Mouse (Mus musculus) liver, adult 2 months (tissue): ENCODE data around the gene Nr2f2. TPM values are rescaled to one million over a fixed set of nuclear protein-coding genes. Genes with fewer than 3 reads are reported as not detected.
A peak's percentile ranks its signal among the peaks of the same experiment; 100 is the strongest.

Experiments used
- DNase-seq: peaks from one replicate; pipeline ENCODE4 v3.0.0-alpha.2; 2011; ENCODE audit warnings: low read depth, low spot score; ENCODE audit errors: extremely low read depth
- H3K27ac ChIP-seq: fragments of 200-500 bp; replicated peaks from 2 replicates; pipeline ENCODE4 v1.5.1; 2012; ENCODE audit warnings: low read depth, mild to moderate bottlenecking, control low read depth, inconsistent platforms, low read length; ENCODE audit not compliant: insufficient read depth
- H3K27me3 ChIP-seq: fragments of 200-500 bp; 2 replicates; pipeline ENCODE4 v1.6.1; 2012; ENCODE audit warnings: mild to moderate bottlenecking, moderate library complexity, low read length, inconsistent platforms; ENCODE audit not compliant: control insufficient read depth, insufficient read depth
- H3K36me3 ChIP-seq: fragments of 200-500 bp; 2 replicates; pipeline ENCODE4 v1.6.1; 2012; ENCODE audit warnings: low read length, inconsistent platforms; ENCODE audit not compliant: control insufficient read depth, insufficient read depth
- H3K4me1 ChIP-seq: fragments of 200-500 bp; 2 replicates; pipeline ENCODE4 v1.6.1; 2011; ENCODE audit warnings: low read length; ENCODE audit not compliant: control insufficient read depth, insufficient read depth
- H3K4me3 ChIP-seq: fragments of 200-500 bp; 2 replicates; pipeline ENCODE4 v1.5.1; 2011; ENCODE audit warnings: low read depth, mild to moderate bottlenecking, control low read depth, low read length, moderate library complexity; ENCODE audit not compliant: insufficient read depth
- H3K79me2 ChIP-seq: fragments of 200-500 bp; 2 replicates; pipeline ENCODE4 v1.6.1; 2012; ENCODE audit warnings: inconsistent platforms, mild to moderate bottlenecking, low read length, moderate library complexity; ENCODE audit not compliant: control insufficient read depth, insufficient read depth
- H3K9ac ChIP-seq: fragments of 200-500 bp; 2 replicates; pipeline ENCODE4 v1.6.1; 2012; ENCODE audit warnings: low read depth, mild to moderate bottlenecking, control low read depth, inconsistent platforms, low read length
- CTCF ChIP-seq: fragments of 200-500 bp; IDR thresholded peaks from 2 replicates; pipeline ENCODE4 v1.5.1; 2011; ENCODE audit warnings: low read depth, low read length, control low read depth
- POLR2A ChIP-seq: fragments of 200-500 bp; IDR thresholded peaks from 2 replicates; pipeline ENCODE4 v1.6.1; 2011; ENCODE audit warnings: low read length, control low read depth; ENCODE audit not compliant: insufficient read depth; ENCODE audit errors: extremely low read depth
- WGBS: fragments of 180-500 bp; shearing (Covaris S2); methylation state at CpG from one replicate; pipeline ENCODE4 v1.1.7; 2018; 5-methylcytosine and 5-hydroxymethylcytosine counted together
- polyA plus RNA-seq: library from polyadenylated mRNA; depleted of rRNA; stranded (reverse); fragments of >200 nt; gene quantifications from 2 replicates; pipeline ENCODE4 v1.2.3, GENCODE M21; 2012; rRNA removed
- total RNA-seq: library from RNA; depleted of rRNA; stranded (reverse); fragments of >200 nt; gene quantifications from 2 replicates; pipeline ENCODE4 v1.2.3, GENCODE M21; 2014; rRNA removed

Gene Nr2f2
- 14.5 and 16.1 TPM in 2 replicates for total RNA-seq
- 64.2 and 84.0 TPM in 2 replicates for polyA plus RNA-seq

- Histone ChIP-seq H3K4me1 (peaks cover 4% of the 10 kb centered on the region; the same call in 1 of the 2 replicates), H3K9ac (peak within 1 kb of the TSS; percentile 53), H3K36me3 (no peaks in the 10 kb centered on the region), H3K27ac (peak within 1 kb of the TSS; percentile 44), H3K4me3 (peak within 1 kb of the TSS; percentile 56), H3K79me2 (no peaks in the 10 kb centered on the region), H3K27me3 (peaks cover 2% of the 10 kb centered on the region; the same call in 1 of the 2 replicates)
- 17% methylated on average over 16 of the region's 16 CpGs for WGBS
- DNase-seq = no peak
- TF ChIP-seq POLR2A (no peak), CTCF (no peak)
Observed at GRCm38 (mm10) chr7:70365941-70366807, at the start of gene Nr2f2. TSS of gene Nr2f2 (minus strand) at chr7:70366735.

- Histone ChIP-seq H3K4me1 (no peaks in the 10 kb centered on the region), H3K4me3 (no peak overlapping the region), H3K27me3 (no peaks in the 10 kb centered on the region), H3K9ac (no peak overlapping the region), H3K79me2 (no peaks in the 10 kb centered on the region), H3K36me3 (no peaks in the 10 kb centered on the region), H3K27ac (no peak overlapping the region)
- no peak for TF ChIP-seq CTCF
- no peak for TF ChIP-seq POLR2A
- no peak for DNase-seq
- whole genome bisulfite sequencing = 91% methylated on average over 4 of the region's 4 CpGs
Observed at GRCm38 (mm10) chr7:70414461-70414860, 47.9 kb upstream of the Nr2f2 start.

- Histone ChIP-seq H3K27me3 (no peaks in the 10 kb centered on the region), H3K36me3 (no peaks in the 10 kb centered on the region), H3K27ac (no peak overlapping the region), H3K4me3 (no peak overlapping the region), H3K9ac (no peak overlapping the region), H3K4me1 (no peaks in the 10 kb centered on the region), H3K79me2 (no peaks in the 10 kb centered on the region)
- TF ChIP-seq CTCF (no peak), POLR2A (no peak)
- 87% methylated on average over 4 of the region's 4 CpGs for WGBS
- DNase-seq = no peak
Observed at GRCm38 (mm10) chr7:70413646-70414045, 47.1 kb upstream of the Nr2f2 start.

- Histone ChIP-seq H3K27ac (no peak overlapping the region), H3K79me2 (no peaks in the 10 kb centered on the region), H3K27me3 (no peaks in the 10 kb centered on the region), H3K36me3 (no peaks in the 10 kb centered on the region), H3K4me1 (no peaks in the 10 kb centered on the region), H3K4me3 (no peak overlapping the region), H3K9ac (no peak overlapping the region)
- TF ChIP-seq POLR2A (no peak), CTCF (no peak)
- DNase-seq = no peak
- WGBS = 93% methylated on average over 7 of the region's 7 CpGs
Observed at GRCm38 (mm10) chr7:70412900-70413299, 46.4 kb upstream of the Nr2f2 start.

GRCm38 (mm10) chr7:70410350-70410749 lies 43.8 kb upstream of the Nr2f2 start:
- H3K9ac ChIP-seq = no peak overlapping the region
- no peak overlapping the region for H3K27ac ChIP-seq
- H3K4me3 ChIP-seq = no peak overlapping the region
- no peaks in the 10 kb centered on the region; the same call in 1 of the 2 replicates for H3K36me3 ChIP-seq
- no peaks in the 10 kb centered on the region for H3K79me2 ChIP-seq
- H3K27me3 ChIP-seq = no peaks in the 10 kb centered on the region
- TF ChIP-seq CTCF = no peak
- TF ChIP-seq POLR2A = no peak
- H3K4me1 ChIP-seq = no peaks in the 10 kb centered on the region
- 91% methylated on average over 3 of the region's 3 CpGs for WGBS
- DNase-seq = no peak

GRCm38 (mm10) chr7:70409890-70410289 lies 43.4 kb upstream of the Nr2f2 start:
- Histone ChIP-seq H3K4me3 (no peak overlapping the region), H3K27me3 (no peaks in the 10 kb centered on the region), H3K9ac (no peak overlapping the region), H3K27ac (no peak overlapping the region), H3K4me1 (no peaks in the 10 kb centered on the region), H3K36me3 (no peaks in the 10 kb centered on the region; the same call in 1 of the 2 replicates), H3K79me2 (no peaks in the 10 kb centered on the region)
- TF ChIP-seq POLR2A (no peak), CTCF (no peak)
- DNase-seq = no peak
- WGBS = 91% methylated on average over 11 of the region's 11 CpGs
